Mouse (Mus musculus): Measurements from ENCODE around the gene Il22ra1. TPM values are rescaled to one million over a fixed set of nuclear protein-coding genes. Genes with fewer than 3 reads are reported as not detected.

The Il22ra1 gene
- polyA plus RNA-seq, 1 experiment from 2014 or later, result 0.04 TPM

DNA sequence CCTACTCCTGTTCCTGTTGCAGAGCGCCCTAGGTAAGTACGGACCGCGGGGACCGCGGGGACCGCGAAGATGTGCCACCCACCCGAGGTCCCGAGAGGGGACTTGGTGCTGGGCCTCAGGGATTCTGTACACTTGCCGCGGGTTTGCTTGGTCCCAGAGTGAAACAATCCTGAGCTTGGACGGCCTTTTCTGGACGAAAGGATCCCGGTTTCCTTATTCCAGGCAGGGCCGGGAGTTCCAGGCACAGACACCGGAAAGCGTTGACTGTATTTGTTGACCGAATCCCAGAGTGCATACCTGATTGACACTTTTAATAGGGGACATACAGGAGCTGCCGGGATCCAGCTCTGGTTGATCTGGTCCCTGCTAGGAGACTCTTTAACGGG, 41.4 kb upstream of the Il22ra1 start:
- WGBS, result 0% methylated on average over 21 of the region's 21 CpGs
- Histone ChIP-seq H3K27ac (0 out of 2 replicates have a peak overlapping the region, but pooled peaks have one; percentile 9), H3K9ac (ENCODE audit: low read depth, low read length) (peak overlapping the region; percentile 85), H3K27me3 (ENCODE audit: insufficient read depth, low read length) (no peaks in the 10 kb centered on the region), H3K9me3 (replicated peaks; ENCODE audit: low read length) (no peaks in the 10 kb centered on the region), H3K4me1 (replicated peaks; ENCODE audit: insufficient read depth, low read length) (no peaks in the 10 kb centered on the region), H3K4me2 (ENCODE audit: low read length) (peak overlapping the region; percentile 99), H3K36me3 (ENCODE audit: insufficient read depth, low read length) (no peaks in the 10 kb centered on the region), H3K4me3 (replicated peaks; ENCODE audit: low read depth, low read length) (peak overlapping the region; percentile 75)
- no peak for TF ChIP-seq CTCF (IDR thresholded peaks at IDR 0.05; ENCODE audit: low read depth)
- DNase-seq (ENCODE audit: low spot score), result peak; percentile 60
- peak; percentile 54; the same call in 1 of the 2 replicates for ATAC-seq (replicated peaks; ENCODE audit: low FRiP score, low read depth)

DNA sequence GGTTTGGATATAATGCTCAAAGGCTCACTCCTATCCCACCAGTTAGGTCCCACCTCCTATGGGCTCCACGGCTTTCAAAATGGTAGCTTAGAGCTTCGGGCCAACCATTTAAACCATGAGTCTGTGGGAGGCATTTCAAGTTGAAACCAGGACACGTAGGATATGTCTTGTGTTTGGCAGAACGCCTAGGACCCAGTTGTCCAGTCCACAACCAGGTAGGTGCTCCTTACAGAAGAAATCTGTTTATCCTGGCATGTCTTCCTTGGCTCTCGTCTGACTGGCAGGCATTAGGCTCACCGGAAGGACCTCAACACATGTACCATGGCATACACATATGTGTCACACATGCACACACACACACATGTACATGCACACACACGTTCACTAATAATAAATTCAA, 38.2 kb upstream of the Il22ra1 start:
- H3K4me3 ChIP-seq (replicated peaks; ENCODE audit: low read depth, low read length), result no peak overlapping the region
- 89% methylated on average over 7 of the region's 7 CpGs for WGBS

DNA sequence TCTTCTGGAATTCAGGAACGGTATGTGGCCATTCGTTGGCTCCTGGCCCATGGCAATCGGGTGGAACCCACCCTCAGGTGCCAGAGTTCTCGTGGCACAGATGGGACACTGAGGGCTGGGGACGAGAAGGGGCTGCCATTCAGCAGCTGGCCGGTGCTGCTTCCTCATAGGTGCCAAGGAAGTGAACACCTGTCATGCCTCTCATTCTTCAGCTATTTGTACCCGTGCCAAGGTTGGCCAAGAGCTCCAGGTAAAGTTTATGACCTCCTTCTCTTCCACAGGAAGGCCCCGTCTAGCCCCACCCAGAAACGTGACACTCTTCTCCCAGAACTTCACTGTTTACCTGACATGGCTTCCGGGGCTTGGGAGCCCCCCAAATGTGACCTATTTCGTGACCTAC, 37.7 kb upstream of the Il22ra1 start:
- Histone ChIP-seq H3K4me1 (replicated peaks; ENCODE audit: insufficient read depth, low read length) (no peaks in the 10 kb centered on the region), H3K4me2 (ENCODE audit: low read length) (no peak overlapping the region), H3K9me3 (replicated peaks; ENCODE audit: low read length) (no peaks in the 10 kb centered on the region), H3K9ac (ENCODE audit: low read depth, low read length) (no peak overlapping the region), H3K36me3 (ENCODE audit: insufficient read depth, low read length) (no peaks in the 10 kb centered on the region), H3K27ac (no peak overlapping the region), H3K4me3 (replicated peaks; ENCODE audit: low read depth, low read length) (no peak overlapping the region), H3K27me3 (ENCODE audit: insufficient read depth, low read length) (no peaks in the 10 kb centered on the region)
- no peak for ATAC-seq (replicated peaks; ENCODE audit: low FRiP score, low read depth)
- 64% methylated on average over 11 of the region's 11 CpGs for WGBS
- DNase-seq (ENCODE audit: low spot score), result no peak
- TF ChIP-seq CTCF (IDR thresholded peaks at IDR 0.05; ENCODE audit: low read depth), result no peak

More for the DNA sequence above, 38.2 kb upstream of the Il22ra1 start:
- Histone ChIP-seq H3K27ac (no peak overlapping the region), H3K4me1 (replicated peaks; ENCODE audit: insufficient read depth, low read length) (no peaks in the 10 kb centered on the region), H3K9ac (ENCODE audit: low read depth, low read length) (no peak overlapping the region), H3K4me2 (ENCODE audit: low read length) (no peak overlapping the region), H3K36me3 (ENCODE audit: insufficient read depth, low read length) (no peaks in the 10 kb centered on the region), H3K9me3 (replicated peaks; ENCODE audit: low read length) (no peaks in the 10 kb centered on the region), H3K27me3 (ENCODE audit: insufficient read depth, low read length) (no peaks in the 10 kb centered on the region)
- no peak for TF ChIP-seq CTCF (IDR thresholded peaks at IDR 0.05; ENCODE audit: low read depth)
- DNase-seq (ENCODE audit: low spot score), result no peak
- no peak for ATAC-seq (replicated peaks; ENCODE audit: low FRiP score, low read depth)

DNA sequence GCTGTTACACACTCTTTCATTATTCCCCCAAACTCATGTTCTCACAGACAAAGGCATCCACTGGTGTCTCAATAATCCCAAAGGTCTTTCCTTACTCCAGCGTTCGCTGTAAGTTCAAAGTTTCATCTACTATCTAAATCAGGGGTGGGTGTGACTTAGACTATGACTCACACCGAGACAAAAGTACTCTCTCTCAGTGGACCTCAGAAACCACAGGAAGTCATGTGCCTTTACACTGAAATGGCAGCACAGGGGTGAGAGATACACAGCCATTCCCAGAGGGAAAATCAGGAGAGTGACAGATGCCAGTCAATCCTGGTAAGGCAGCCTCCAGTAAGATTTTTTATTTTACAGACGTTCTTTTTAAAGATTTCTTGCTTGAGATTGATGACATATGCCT, 35.1 kb upstream of the Il22ra1 start:
- Histone ChIP-seq H3K9me3 (replicated peaks; ENCODE audit: low read length) (no peaks in the 10 kb centered on the region), H3K9ac (ENCODE audit: low read depth, low read length) (no peak overlapping the region), H3K27me3 (ENCODE audit: insufficient read depth, low read length) (no peaks in the 10 kb centered on the region), H3K36me3 (ENCODE audit: insufficient read depth, low read length) (no peaks in the 10 kb centered on the region), H3K4me1 (replicated peaks; ENCODE audit: insufficient read depth, low read length) (no peaks in the 10 kb centered on the region), H3K27ac (no peak overlapping the region), H3K4me2 (ENCODE audit: low read length) (no peak overlapping the region), H3K4me3 (replicated peaks; ENCODE audit: low read depth, low read length) (no peak overlapping the region)
- 81% methylated on average over 4 of the region's 4 CpGs for WGBS
- DNase-seq (ENCODE audit: low spot score) (no peak), ATAC-seq (replicated peaks; ENCODE audit: low FRiP score, low read depth) (no peak)
- no peak for TF ChIP-seq CTCF (IDR thresholded peaks at IDR 0.05; ENCODE audit: low read depth)

DNA sequence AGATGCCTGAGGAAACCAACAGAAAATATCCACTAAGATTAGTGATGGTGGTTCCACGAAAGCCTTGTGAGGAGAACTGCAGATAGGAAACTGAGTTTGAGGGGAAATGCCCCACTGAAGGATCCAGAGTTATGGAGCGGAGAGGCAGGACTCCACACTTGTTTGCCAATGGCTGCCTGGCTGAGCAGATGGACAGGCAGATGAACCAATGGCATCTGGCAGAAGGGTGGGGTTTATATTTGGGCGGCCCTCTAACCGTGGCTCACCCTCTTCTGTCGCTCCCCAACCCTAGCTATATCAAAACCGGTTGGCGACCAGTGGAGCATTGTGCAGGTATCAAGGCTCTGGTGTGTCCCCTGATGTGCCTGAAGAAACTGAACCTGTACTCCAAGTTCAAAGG, 29.5 kb upstream of the Il22ra1 start:
- Histone ChIP-seq H3K9ac (ENCODE audit: low read depth, low read length) (no peak overlapping the region), H3K27ac (no peak overlapping the region), H3K27me3 (ENCODE audit: insufficient read depth, low read length) (no peaks in the 10 kb centered on the region), H3K4me1 (replicated peaks; ENCODE audit: insufficient read depth, low read length) (0 out of 2 replicates have a peak, but pooled peaks cover 2% of the 10 kb centered on the region), H3K4me2 (ENCODE audit: low read length) (no peak overlapping the region), H3K4me3 (replicated peaks; ENCODE audit: low read depth, low read length) (no peak overlapping the region), H3K9me3 (replicated peaks; ENCODE audit: low read length) (no peaks in the 10 kb centered on the region), H3K36me3 (ENCODE audit: insufficient read depth, low read length) (no peaks in the 10 kb centered on the region)
- WGBS, result 86% methylated on average over 7 of the region's 7 CpGs
- DNase-seq (ENCODE audit: low spot score) (no peak), ATAC-seq (replicated peaks; ENCODE audit: low FRiP score, low read depth) (no peak)
- no peak for TF ChIP-seq CTCF (IDR thresholded peaks at IDR 0.05; ENCODE audit: low read depth)

DNA sequence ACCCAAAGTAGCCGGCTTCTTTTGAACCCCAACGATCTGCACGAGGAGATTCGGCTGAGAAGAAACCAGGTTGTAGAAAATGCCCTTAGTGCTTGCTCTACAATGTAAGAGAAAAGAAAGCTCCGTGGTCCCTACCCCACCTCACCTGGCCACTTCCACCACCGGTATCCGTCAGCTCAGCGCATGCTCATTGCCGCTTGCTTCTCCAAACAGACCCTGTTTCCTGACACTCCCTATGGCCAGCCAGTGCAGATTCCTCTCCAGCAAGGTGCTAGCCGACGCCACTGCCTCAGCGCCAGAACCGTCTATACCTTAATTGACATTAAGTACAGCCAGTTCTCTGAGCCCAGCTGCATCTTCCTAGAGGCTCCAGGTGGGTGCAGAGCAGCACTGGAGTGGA, 24.5 kb upstream of the Il22ra1 start:
- ATAC-seq (replicated peaks; ENCODE audit: low FRiP score, low read depth) (no peak), DNase-seq (ENCODE audit: low spot score) (no peak)
- no peaks in the 10 kb centered on the region for H3K9me3 ChIP-seq (replicated peaks; ENCODE audit: low read length)
- WGBS, result 64% methylated on average over 13 of the region's 13 CpGs
- no peaks in the 10 kb centered on the region for H3K27me3 ChIP-seq (ENCODE audit: insufficient read depth, low read length)
- no peak overlapping the region for H3K4me3 ChIP-seq (replicated peaks; ENCODE audit: low read depth, low read length)
- no peak overlapping the region for H3K27ac ChIP-seq
- H3K36me3 ChIP-seq (ENCODE audit: insufficient read depth, low read length), result no peaks in the 10 kb centered on the region
- TF ChIP-seq CTCF (IDR thresholded peaks at IDR 0.05; ENCODE audit: low read depth), result no peak
- H3K4me2 ChIP-seq (ENCODE audit: low read length), result no peak overlapping the region
- no peak overlapping the region for H3K9ac ChIP-seq (ENCODE audit: low read depth, low read length)
- 0 out of 2 replicates have a peak, but pooled peaks cover 3% of the 10 kb centered on the region for H3K4me1 ChIP-seq (replicated peaks; ENCODE audit: insufficient read depth, low read length)

DNA sequence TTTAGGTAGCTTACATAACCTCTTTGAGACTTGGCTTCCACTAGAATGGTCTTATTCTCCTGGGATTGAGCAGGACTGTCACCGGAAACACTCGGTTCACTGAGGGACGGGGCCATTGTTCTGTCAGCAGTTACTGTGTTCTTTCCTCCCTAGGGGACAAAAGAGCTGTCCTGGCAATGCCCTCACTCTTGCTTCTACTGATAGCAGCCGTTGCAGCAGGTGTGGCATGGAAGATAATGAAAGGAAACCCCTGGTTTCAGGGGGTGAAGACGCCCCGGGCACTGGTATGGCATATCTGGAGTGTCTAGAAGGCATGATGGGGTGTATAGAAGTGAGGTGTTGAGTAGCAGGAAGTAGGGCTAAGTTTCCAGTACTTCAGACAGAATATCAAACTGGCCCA, 24.0 kb upstream of the Il22ra1 start:
- Histone ChIP-seq H3K9me3 (replicated peaks; ENCODE audit: low read length) (no peaks in the 10 kb centered on the region), H3K4me3 (replicated peaks; ENCODE audit: low read depth, low read length) (no peak overlapping the region), H3K27me3 (ENCODE audit: insufficient read depth, low read length) (no peaks in the 10 kb centered on the region), H3K4me2 (ENCODE audit: low read length) (no peak overlapping the region), H3K27ac (no peak overlapping the region), H3K36me3 (ENCODE audit: insufficient read depth, low read length) (no peaks in the 10 kb centered on the region), H3K4me1 (replicated peaks; ENCODE audit: insufficient read depth, low read length) (0 out of 2 replicates have a peak, but pooled peaks cover 3% of the 10 kb centered on the region), H3K9ac (ENCODE audit: low read depth, low read length) (no peak overlapping the region)
- no peak for ATAC-seq (replicated peaks; ENCODE audit: low FRiP score, low read depth)
- 58% methylated on average over 6 of the region's 6 CpGs for WGBS
- DNase-seq (ENCODE audit: low spot score), result peak; percentile 30
- no peak for TF ChIP-seq CTCF (IDR thresholded peaks at IDR 0.05; ENCODE audit: low read depth)
